Mouse (Mus musculus) embryonic facial prominence, embryonic 11.5 days (tissue): ENCODE results near the gene Dstyk. TPM values are rescaled to one million over a fixed set of nuclear protein-coding genes. Genes with fewer than 3 reads are reported as not detected.
A peak's percentile ranks its signal among the peaks of the same experiment; 100 is the strongest.

Experiments
- ATAC-seq: fragments of 200-750 bp; cut with Nextera tagmentation; replicated peaks from 2 replicates; pipeline ENCODE4 v1.8.0; 2017; ENCODE audit warnings: low read depth; ENCODE audit not compliant: insufficient number of reproducible peaks, low FRiP score, low TSS enrichment
- DNase-seq: peaks from one replicate; pipeline ENCODE4 v3.0.0-alpha.2; 2015; ENCODE audit warnings: low spot score
- H3K27ac ChIP-seq: fragments of 300-500 bp; sonication (generic); replicated peaks from 2 replicates; pipeline ENCODE4 v1.5.1; 2014; ENCODE audit warnings: mild to moderate bottlenecking, low read depth, low read length, control low read depth
- H3K27me3 ChIP-seq: fragments of 300-500 bp; sonication (generic); 2 replicates; pipeline ENCODE4 v1.6.1; 2014; ENCODE audit warnings: mild to moderate bottlenecking, low read length, moderate library complexity, mixed read lengths; ENCODE audit not compliant: control insufficient read depth, insufficient read depth
- H3K36me3 ChIP-seq: fragments of 300-500 bp; sonication (generic); replicated peaks from 2 replicates; pipeline ENCODE4 v1.6.1; 2014; ENCODE audit warnings: low read depth, mild to moderate bottlenecking, low read length, moderate library complexity, mixed read lengths; ENCODE audit not compliant: control insufficient read depth, insufficient read depth
- H3K4me1 ChIP-seq: fragments of 300-500 bp; sonication (generic); 2 replicates; pipeline ENCODE4 v1.6.1; 2014; ENCODE audit warnings: low read length, mixed read lengths; ENCODE audit not compliant: control insufficient read depth, insufficient read depth
- H3K4me2 ChIP-seq: fragments of 300-500 bp; sonication (generic); 2 replicates; pipeline ENCODE4 v1.6.1; 2014; ENCODE audit warnings: low read depth, mild to moderate bottlenecking, control low read depth, low read length, moderate library complexity
- H3K4me3 ChIP-seq: fragments of 300-500 bp; sonication (generic); 2 replicates; pipeline ENCODE4 v1.5.1; 2014; ENCODE audit warnings: low read depth, low read length, control low read depth
- H3K9ac ChIP-seq: fragments of 300-500 bp; sonication (generic); replicated peaks from 2 replicates; pipeline ENCODE4 v1.6.1; 2014; ENCODE audit warnings: mild to moderate bottlenecking, control low read depth, low read length
- H3K9me3 ChIP-seq: fragments of 300-500 bp; sonication (generic); replicated peaks from 2 replicates; pipeline ENCODE4 v1.6.1; 2016; ENCODE audit warnings: mild to moderate bottlenecking, low read length, inconsistent platforms, mixed read lengths; ENCODE audit not compliant: control insufficient read depth
- WGBS: fragments of 180-500 bp; shearing (Covaris S2); extraction: QIAGEN DNeasy Blood & Tissue Kit; methylation state at CpG from one replicate; pipeline ENCODE4 v1.1.7; 2014; 5-methylcytosine and 5-hydroxymethylcytosine counted together
- polyA plus RNA-seq: library from polyadenylated mRNA; unstranded; fragments of >200 nt; fragmentation: Nextera tagmentation; extraction: Ambion mirVana; gene quantifications from 2 replicates; pipeline ENCODE4 v1.2.1, GENCODE M21; 2014

The Dstyk gene
- 11.9 and 13.7 TPM in 2 replicates for polyA plus RNA-seq

GRCm38 (mm10) chr1:132417319-132418251 is at the start of gene Dstyk:
Dstyk (plus strand) TSS chr1:132417555.
- no peaks in the 10 kb centered on the region for H3K36me3 ChIP-seq
- peak within 1 kb of the TSS; percentile 77 for H3K4me3 ChIP-seq
- under 1% methylated on average over 84 of the region's 85 CpGs for WGBS
- H3K4me1 ChIP-seq = no peaks in the 10 kb centered on the region
- H3K27me3 ChIP-seq = no peaks in the 10 kb centered on the region
- DNase-seq (peak; percentile 96), ATAC-seq (peak; percentile 98)
- no peaks in the 10 kb centered on the region for H3K9me3 ChIP-seq
- peak within 1 kb of the TSS; percentile 85 for H3K27ac ChIP-seq
- peak within 1 kb of the TSS; percentile 86 for H3K9ac ChIP-seq
- H3K4me2 ChIP-seq = peak within 1 kb of the TSS; percentile 78

- peaks cover 5% of the 10 kb centered on the region; the same call in 1 of the 2 replicates for H3K4me1 ChIP-seq
- H3K4me2 ChIP-seq = no peak overlapping the region
- H3K9ac ChIP-seq = no peak overlapping the region
- H3K9me3 ChIP-seq = no peaks in the 10 kb centered on the region
- no peak overlapping the region for H3K27ac ChIP-seq
- ATAC-seq (peak; percentile 74), DNase-seq (peak; percentile 89)
- WGBS = 28% methylated on average over 6 of the region's 7 CpGs
- H3K4me3 ChIP-seq = no peak overlapping the region
- H3K36me3 ChIP-seq = no peaks in the 10 kb centered on the region; the same call in 1 of the 2 replicates
- no peaks in the 10 kb centered on the region for H3K27me3 ChIP-seq
Measured at GRCm38 (mm10) chr1:132367692-132368506, 49.5 kb upstream of the Dstyk start.

GRCm38 (mm10) chr1:132370681-132371173 is 46.6 kb upstream of the Dstyk start:
- H3K4me2 ChIP-seq = no peak overlapping the region
- ATAC-seq = no peak
- no peak overlapping the region for H3K4me3 ChIP-seq
- no peak overlapping the region for H3K9ac ChIP-seq
- DNase-seq = no peak
- H3K36me3 ChIP-seq = no peaks in the 10 kb centered on the region; the same call in 1 of the 2 replicates
- H3K9me3 ChIP-seq = no peaks in the 10 kb centered on the region
- 66% methylated on average over 9 of the region's 9 CpGs for WGBS
- H3K27ac ChIP-seq = no peak overlapping the region
- H3K4me1 ChIP-seq = peaks cover 5% of the 10 kb centered on the region; the same call in 1 of the 2 replicates
- no peaks in the 10 kb centered on the region for H3K27me3 ChIP-seq

GRCm38 (mm10) chr1:132371298-132372081 is 45.9 kb upstream of the Dstyk start:
- no peak for DNase-seq
- H3K27ac ChIP-seq = peak overlapping the region; percentile 47; the same call in 1 of the 2 replicates
- no peaks in the 10 kb centered on the region for H3K9me3 ChIP-seq
- peak overlapping the region; percentile 9; the same call in 1 of the 2 replicates for H3K9ac ChIP-seq
- WGBS = 49% methylated on average over 8 of the region's 8 CpGs
- H3K4me3 ChIP-seq = no peak overlapping the region
- ATAC-seq = no peak
- H3K27me3 ChIP-seq = no peaks in the 10 kb centered on the region
- no peaks in the 10 kb centered on the region; the same call in 1 of the 2 replicates for H3K36me3 ChIP-seq
- peaks cover 5% of the 10 kb centered on the region; the same call in 1 of the 2 replicates for H3K4me1 ChIP-seq
- no peak overlapping the region for H3K4me2 ChIP-seq

- Histone ChIP-seq H3K36me3 (no peaks in the 10 kb centered on the region), H3K4me1 (peaks cover 7% of the 10 kb centered on the region; the same call in 1 of the 2 replicates)
Measured at GRCm38 (mm10) chr1:132372354-132372753, 45.0 kb upstream of the Dstyk start.

GRCm38 (mm10) chr1:132372896-132373534 is 44.3 kb upstream of the Dstyk start:
- Histone ChIP-seq H3K27ac (no peak overlapping the region), H3K27me3 (no peaks in the 10 kb centered on the region), H3K4me3 (no peak overlapping the region), H3K4me2 (no peak overlapping the region), H3K9ac (no peak overlapping the region), H3K9me3 (no peaks in the 10 kb centered on the region), H3K36me3 (no peaks in the 10 kb centered on the region), H3K4me1 (peaks cover 7% of the 10 kb centered on the region; the same call in 1 of the 2 replicates)
- 86% methylated on average over 6 of the region's 6 CpGs for WGBS
- DNase-seq (no peak), ATAC-seq (no peak)

More at GRCm38 (mm10) chr1:132372354-132372753, 45.0 kb upstream of the Dstyk start:
- DNase-seq (no peak), ATAC-seq (no peak)
- no peak overlapping the region for H3K4me2 ChIP-seq
- no peaks in the 10 kb centered on the region for H3K27me3 ChIP-seq
- no peak overlapping the region for H3K27ac ChIP-seq
- no peak overlapping the region for H3K4me3 ChIP-seq
- whole genome bisulfite sequencing = 80% methylated on average over 5 of the region's 5 CpGs
- no peak overlapping the region for H3K9ac ChIP-seq
- H3K9me3 ChIP-seq = no peaks in the 10 kb centered on the region
